Mouse (Mus musculus): ENCODE results near the gene Emp3. TPM values are rescaled to one million over a fixed set of nuclear protein-coding genes. Genes with fewer than 3 reads are reported as not detected.
"Not testable (repeated sequence)": the region's sequence is repeated elsewhere in the genome, so short reads cannot be mapped to it uniquely, and the experiment has no call there.

Emp3 gene
- total RNA-seq, 2 experiments from 2014 or later, result 244 to 251 TPM

DNA sequence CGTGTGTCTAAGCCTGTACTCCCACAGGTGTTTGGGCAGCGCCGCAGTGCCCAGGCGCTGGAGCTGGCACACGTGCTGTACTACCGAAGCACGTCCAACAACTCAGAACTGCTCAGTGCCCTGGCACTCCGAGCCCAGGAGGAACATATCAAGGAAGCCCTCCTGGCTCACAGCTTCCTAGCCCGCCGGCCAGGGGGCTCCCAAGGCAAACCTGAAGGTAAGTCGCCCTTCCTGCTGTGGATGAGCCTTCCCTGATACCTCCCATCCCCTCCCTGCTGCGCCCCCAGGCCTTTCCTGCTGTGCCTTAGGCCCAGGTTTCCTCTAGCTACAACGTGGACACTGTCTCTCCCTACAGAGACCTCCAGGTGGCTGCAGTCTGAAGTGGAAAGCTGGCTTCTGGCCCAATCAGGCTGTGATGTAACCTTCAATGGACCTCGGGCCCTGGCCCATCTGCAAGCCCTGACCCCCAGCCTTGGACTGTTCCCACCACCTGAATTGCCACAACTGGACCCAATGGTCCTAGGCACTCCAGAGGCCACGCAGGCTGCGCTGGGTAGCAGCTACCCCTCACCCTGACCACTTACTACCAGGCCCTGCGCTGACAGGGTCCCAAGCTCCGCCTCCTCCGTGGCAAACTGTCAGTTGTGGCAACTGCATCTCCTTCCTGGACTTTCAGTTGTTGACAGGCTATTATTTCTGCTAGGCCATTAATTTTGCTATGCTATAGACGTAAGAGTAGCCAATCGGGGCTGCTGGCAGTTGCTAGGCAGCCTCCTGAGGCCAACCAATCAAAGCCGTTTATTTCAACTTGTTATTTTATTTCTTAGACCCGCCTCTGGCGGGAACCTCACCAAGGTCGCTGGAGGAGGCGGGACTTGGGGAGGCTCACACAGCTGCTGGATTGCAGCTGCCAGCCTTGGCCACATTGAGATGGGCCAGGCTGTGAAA is 4.9 kb downstream of the Emp3 start:
- peak; percentile 62 for ATAC-seq (replicated peaks; ENCODE audit: poor library complexity, severe bottlenecking)

- ATAC-seq (replicated peaks; ENCODE audit: poor library complexity, severe bottlenecking), result no peak
Measured at GRCm38 (mm10) chr7:45915011-45915410, 6.2 kb downstream of the Emp3 start.

DNA sequence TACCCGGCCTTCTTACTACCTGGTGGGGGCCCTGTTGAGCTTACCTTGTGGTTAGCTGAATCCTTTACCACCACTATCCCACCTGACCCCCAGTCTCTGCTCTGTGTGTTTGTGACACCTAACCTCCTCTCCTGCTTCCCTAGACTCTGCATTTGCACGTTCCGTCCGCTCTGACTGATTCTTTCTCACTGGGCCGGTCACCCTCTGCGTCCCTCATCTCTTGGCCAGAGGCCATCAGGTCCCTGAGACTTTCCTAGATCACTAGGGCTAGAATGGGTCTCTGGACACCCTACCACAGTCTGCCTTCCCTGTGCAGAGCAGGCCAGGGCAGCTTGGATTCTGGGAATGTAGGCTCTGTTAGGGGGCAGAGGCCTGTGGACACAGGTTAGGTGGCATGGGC is 7.1 kb downstream of the Emp3 start:
- ATAC-seq (replicated peaks; ENCODE audit: poor library complexity, severe bottlenecking), result no peak

DNA sequence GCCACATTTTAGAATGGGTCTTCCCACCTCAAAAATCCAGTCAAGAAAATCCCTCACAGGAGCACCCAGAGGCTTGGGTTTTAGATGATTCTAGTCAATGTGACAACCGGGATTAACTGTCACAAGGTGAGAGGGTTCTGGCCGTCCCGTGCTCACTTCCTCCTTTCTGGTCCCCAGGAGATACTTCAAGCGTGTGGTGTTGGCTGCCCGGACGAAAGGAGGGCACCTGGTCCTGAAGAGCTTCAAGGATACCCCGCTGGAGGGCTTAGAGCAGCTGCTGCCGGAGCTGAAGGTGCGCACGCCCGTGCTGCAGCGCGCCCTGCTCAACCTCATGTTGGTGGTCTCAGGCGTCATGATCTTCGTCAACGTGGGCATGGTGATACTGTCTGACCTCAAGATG is 12.1 kb downstream of the Emp3 start:
- no peak for ATAC-seq (replicated peaks; ENCODE audit: poor library complexity, severe bottlenecking)

- no peak for ATAC-seq (replicated peaks; ENCODE audit: poor library complexity, severe bottlenecking)
Measured at GRCm38 (mm10) chr7:45908384-45908783, 12.8 kb downstream of the Emp3 start.

- ATAC-seq (replicated peaks; ENCODE audit: poor library complexity, severe bottlenecking), result peak; percentile 58
Measured at GRCm38 (mm10) chr7:45906622-45907021, 14.6 kb downstream of the Emp3 start.

DNA sequence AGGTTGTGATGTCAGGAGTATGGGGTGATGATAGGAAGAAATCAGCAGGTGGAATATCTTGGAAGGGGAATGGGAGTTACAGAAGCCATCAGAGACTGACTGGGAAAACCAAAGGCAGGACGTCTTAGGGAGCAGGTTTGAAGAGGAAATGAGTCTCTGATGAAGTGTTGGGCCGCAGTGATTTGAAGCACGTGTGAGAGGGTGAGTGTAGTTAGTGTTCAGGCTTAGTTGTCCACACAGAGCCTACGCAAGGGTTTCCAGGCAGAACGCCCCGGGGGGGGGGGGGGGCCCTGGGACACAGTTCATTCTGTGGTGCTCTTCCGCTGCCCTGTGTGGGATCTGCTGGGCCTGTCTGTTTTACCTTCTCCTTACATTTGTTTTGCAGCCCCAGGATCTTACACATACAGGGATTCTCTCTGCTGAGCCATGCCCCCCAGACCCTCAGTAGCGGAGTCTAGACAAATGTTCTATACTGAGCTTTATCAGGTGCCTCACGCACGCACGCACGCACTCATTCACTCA is 18.7 kb downstream of the Emp3 start:
- ATAC-seq (replicated peaks; ENCODE audit: poor library complexity, severe bottlenecking), result no peak

DNA sequence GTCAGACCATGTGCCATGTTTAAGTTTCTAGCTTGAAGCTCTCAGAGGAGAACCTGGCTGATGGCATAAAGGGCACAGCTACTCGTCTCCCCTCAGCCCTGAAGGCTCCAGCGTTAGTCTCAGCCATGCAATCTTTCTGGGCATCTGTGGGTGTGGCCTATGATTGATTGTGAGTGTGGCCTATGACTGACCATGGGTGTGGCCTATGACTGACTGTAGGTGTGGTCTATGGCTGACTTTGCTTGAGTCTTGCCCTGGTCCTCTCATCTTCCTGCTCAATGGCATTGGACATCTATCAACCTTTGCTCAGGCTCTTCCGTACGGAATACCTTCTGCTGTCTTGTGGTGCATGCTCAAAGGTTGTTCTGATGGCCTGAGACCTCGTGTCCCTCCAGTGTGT is 19.6 kb downstream of the Emp3 start:
- ATAC-seq (replicated peaks; ENCODE audit: poor library complexity, severe bottlenecking), result peak; percentile 54

DNA sequence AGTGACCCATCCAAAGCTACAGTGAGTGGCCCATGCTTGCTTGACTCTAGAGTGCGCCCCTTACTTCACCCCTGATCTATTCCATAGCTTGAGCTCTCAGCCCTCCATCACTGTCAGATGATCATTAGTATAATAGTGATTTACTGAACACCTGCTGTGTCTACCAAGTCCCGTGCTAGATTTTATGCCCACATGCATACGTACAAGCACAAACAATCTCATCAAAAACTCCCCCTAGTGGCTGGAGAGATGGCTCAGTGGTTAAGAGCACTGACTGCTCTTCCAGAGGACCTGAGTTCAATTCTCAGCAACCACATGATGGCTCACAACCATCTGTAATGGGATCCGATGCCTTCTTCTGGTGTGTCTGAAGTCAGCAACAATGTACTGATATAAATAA is 23.1 kb downstream of the Emp3 start:
- ATAC-seq (replicated peaks; ENCODE audit: poor library complexity, severe bottlenecking), result not testable (repeated sequence)

DNA sequence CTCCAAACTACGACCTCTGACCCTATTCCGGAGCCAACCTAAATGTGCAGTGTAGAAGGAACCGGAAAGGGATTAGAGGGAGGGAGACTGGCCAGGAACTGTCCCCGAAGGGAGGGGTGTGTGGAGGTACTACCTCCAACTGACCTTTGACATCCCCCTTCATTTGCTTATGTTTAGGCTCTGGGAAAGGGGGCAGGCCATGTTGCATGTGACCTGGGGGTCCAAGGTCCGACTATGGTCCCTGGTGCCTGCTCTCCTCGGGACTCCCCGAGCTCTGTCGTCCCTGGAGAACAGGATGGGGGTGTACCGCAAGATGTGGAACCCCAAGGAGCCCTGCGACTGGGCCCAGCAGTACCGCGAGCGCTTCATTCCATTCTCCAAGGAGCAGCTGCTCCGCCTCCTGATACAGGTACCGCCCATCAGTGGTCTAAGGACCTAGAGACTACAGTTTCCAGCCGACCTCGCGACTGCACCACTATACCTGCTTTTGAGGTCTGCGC is 23.9 kb downstream of the Emp3 start:
- ATAC-seq (replicated peaks; ENCODE audit: poor library complexity, severe bottlenecking), result peak; percentile 52

DNA sequence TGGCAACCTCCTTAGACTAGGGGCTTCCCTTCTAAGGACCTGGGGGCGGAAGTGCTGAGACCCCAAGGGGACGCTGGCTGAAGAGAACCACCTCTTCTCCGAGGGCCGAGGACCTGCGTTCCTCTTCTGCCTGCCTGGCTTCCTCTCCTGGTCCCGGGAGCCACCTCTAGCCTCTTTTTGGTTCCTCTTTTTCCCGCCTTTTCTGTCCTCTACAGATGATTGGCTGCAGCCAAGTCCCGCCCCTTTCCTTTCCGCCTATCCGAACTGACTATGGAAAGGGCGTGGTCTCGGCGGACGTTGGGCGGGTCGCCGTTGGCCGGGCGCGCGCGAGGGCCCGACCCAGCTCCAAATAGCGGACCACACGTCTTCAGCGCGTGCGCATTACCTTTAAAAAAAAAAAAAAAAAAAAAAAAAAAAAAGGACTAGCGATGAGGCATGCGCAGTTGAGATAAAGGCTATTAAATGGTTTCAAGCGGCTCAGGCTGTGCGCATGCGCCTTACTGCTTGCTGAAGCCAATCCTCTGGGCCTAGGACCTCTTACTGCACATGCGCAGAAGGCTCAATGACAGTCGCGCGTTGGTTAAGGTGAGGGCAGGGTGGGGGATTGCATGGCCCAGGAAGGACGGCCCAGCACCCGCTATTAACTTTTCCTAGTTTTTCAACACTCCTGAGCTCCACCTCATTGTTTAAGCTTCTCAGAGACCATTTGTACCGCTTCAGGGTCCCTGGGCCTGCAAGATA is 24.5 kb downstream of the Emp3 start, which contains the start of the genes Syngr4 and Tmem143:
Syngr4 (minus strand) TSS at position 198 of the 741 bp plus-strand sequence.
Tmem143 (plus strand) TSS at position 425 of the 741 bp plus-strand sequence.
- peak; percentile 85 for ATAC-seq (replicated peaks; ENCODE audit: poor library complexity, severe bottlenecking)

- ATAC-seq (replicated peaks; ENCODE audit: poor library complexity, severe bottlenecking), result no peak
Measured at GRCm38 (mm10) chr7:45895931-45896516, 25.2 kb downstream of the Emp3 start.

DNA sequence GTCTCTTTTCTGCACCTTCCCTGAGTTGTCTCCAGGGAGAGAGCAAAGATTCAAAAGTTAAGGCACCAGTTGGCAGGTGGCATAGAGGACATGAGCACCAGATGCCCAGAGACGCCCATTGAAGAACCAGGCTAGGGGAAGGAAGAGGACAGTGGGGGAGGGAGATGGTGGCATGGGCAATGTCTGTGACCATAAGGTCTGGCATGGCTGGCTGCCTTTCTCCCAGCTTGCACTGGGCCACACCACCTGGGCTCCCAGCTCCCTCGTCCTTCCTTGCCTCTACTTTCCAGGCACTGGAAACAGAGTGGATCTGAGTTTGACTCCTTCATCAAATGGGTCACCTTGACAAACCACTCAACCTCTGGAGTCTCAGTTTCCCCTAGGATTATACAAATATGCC is 28.6 kb downstream of the Emp3 start:
- no peak for ATAC-seq (replicated peaks; ENCODE audit: poor library complexity, severe bottlenecking)

DNA sequence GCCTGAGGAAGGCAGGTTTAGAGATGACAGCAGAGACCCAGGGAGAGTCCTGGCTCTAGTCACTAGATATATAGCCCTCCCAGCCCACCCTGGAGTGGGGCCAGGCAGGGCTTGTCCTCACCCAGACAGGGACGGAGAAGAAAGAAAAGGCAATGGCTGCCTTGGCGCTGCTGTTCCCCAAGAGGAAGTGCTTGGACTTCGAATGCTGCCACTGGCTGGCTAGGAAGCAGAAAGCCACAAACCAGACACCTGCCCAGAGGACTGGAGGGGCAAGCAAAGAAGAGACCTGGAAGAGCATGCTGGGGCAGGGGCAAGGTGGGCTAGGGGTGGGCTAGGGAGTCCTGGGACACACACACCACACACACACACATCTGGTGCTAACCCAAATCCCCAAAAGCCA is 34.0 kb downstream of the Emp3 start:
- peak; percentile 51 for ATAC-seq (replicated peaks; ENCODE audit: poor library complexity, severe bottlenecking)

GRCm38 (mm10) chr7:45881011-45881410 is 40.2 kb downstream of the Emp3 start:
- ATAC-seq (replicated peaks; ENCODE audit: poor library complexity, severe bottlenecking), result no peak

DNA sequence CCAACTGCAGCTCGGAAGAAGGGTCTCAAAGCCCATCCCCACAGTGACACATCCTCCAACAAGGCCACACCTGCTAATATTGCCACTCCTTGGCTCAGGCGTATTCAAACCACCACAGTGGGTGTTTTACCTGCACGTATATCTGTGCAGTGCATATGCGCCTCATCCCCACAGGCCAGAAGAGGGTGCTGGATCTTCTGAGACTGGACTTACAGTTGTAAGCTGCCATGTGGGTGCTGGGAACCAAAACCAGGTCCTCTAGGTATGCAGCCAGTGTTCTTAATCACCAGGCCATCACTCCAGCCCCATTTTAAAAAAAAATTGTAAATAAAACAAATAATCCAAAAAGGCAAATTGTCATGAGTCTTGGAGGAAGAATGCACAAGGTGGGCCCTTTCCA is 40.7 kb downstream of the Emp3 start:
- no peak for ATAC-seq (replicated peaks; ENCODE audit: poor library complexity, severe bottlenecking)

DNA sequence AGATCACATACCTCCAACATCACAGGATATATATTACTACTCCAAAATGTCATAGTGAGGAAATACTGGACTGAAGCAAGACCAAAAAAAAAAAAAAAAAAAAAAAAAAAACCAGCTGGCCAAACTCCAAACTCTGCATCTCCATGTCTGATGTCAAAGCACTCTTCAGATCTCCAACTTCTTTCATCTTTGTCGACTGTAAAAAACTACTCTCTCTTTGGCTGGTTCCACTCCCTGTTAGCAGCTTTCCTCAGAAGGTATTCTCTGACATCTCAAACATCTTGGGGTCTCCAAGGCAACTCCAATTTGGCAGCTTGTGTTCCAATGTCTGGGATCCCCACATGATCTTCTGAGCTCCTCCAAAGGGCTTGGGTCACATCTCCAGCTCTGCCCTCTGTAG is 42.9 kb downstream of the Emp3 start, which contains the start of gene Grin2d:
Grin2d (minus strand) TSS at position 101 of the 400 bp plus-strand sequence.
- not testable (repeated sequence) for ATAC-seq (replicated peaks; ENCODE audit: poor library complexity, severe bottlenecking)

DNA sequence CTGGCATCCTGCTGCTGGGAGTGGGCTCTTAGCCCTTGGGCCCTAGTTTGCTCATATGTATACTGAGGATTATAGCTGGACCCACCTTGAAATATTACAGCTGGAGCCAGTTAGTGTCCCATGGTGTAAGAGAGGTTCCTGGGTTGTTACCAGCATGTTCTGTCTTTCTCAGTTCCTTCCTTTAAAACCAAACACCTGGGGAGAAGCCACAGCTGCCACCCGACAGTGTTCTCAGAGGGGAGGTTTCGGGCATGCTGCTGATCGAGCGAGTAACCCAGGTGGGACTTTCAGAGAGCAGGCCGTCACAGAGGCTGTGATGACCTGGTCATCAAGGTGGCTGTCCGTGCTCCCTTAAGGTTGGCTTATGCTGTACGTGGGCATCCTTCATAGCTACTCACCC is 44.3 kb downstream of the Emp3 start:
- ATAC-seq (replicated peaks; ENCODE audit: poor library complexity, severe bottlenecking), result no peak

- ATAC-seq (replicated peaks; ENCODE audit: poor library complexity, severe bottlenecking), result peak; percentile 45
Measured at GRCm38 (mm10) chr7:45873061-45873947, 47.9 kb downstream of the Emp3 start.
